8 mouse cellular contexts compared by ENCODE assay signal in the genomic region with DNA sequence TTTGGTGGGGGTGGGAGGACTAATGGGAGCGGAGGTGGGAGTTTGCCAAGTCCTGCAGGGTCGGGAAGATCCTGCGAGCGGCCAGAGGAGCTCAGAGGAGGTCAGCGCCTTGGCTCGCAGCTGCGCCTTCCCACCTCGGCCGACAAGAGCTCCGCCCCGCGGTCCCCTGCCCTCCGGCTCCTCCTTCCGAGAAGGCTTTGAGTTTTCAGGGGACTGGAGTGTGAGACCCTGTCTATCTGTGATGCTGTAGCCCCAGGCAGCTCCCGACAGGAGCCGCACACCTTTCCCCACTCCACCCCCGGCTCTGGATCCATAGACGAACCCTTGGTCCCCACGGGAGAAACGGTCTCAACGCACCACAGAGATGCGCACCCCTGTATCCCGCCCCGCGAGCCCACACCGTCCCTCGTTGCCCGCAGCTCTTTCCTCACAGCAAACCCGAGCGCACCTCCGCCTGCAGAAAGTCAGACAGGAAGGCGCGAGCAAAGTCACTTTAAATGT. TPM values are rescaled to one million over a fixed set of nuclear protein-coding genes. Genes with fewer than 3 reads are reported as not detected.
A peak's percentile ranks its signal among the peaks of the same experiment; 100 is the strongest.
DNase-seq lines count a peak whose midpoint lies in the region; ATAC-seq and TF ChIP-seq lines count a peak whose summit lies in the region.

TSS of gene Frzb (minus strand) at position 335 of the 501 bp plus-strand sequence.

- ATAC-seq in Patski = peak; percentile 84
- ATAC-seq in forebrain, postnatal 0 days = peak; percentile 32
- peak; percentile 76 for ATAC-seq in hindbrain, embryonic 12.5 days (ENCODE audit: low FRiP score)

- no peak within 1 kb of the TSS for H3K27ac ChIP-seq in forebrain, postnatal 0 days (ENCODE audit: low read depth, low read length)
- H3K27ac ChIP-seq in hindbrain, embryonic 12.5 days = peak within 1 kb of the TSS; percentile 72; the same call in 1 of the 2 replicates

- H3K27me3 ChIP-seq in Patski = peaks cover 34% of the 10 kb centered on the region
- peaks cover 13% of the 10 kb centered on the region for H3K27me3 ChIP-seq in forebrain, postnatal 0 days (ENCODE audit: insufficient read depth, low read length)
- peaks cover 12% of the 10 kb centered on the region for H3K27me3 ChIP-seq in hindbrain, embryonic 12.5 days

- no peaks in the 10 kb centered on the region for H3K36me3 ChIP-seq in forebrain, postnatal 0 days (ENCODE audit: insufficient read depth)
- H3K36me3 ChIP-seq in hindbrain, embryonic 12.5 days = no peaks in the 10 kb centered on the region

- peak within 1 kb of the TSS; percentile 100 for H3K4me2 ChIP-seq in forebrain, postnatal 0 days (ENCODE audit: low read depth)
- peak within 1 kb of the TSS; percentile 99 for H3K4me2 ChIP-seq in hindbrain, embryonic 12.5 days (replicated peaks)

- DNase-seq in Patski (ENCODE audit: low read depth, low spot score) = no peak
- DNase-seq in cerebellum, adult 11-12 months = peak; percentile 44
- peak; percentile 32 for DNase-seq in forebrain, postnatal 0 days
- DNase-seq in left cerebral cortex, adult 8-10 months (ENCODE audit: low spot score in 2 of 2) = peak in 1 of 2 experiments; percentile 7
- peak; percentile 23 to 55 for DNase-seq in lung, postnatal 4 days
- DNase-seq in right cerebral cortex, postnatal 25 days = peak; percentile 28
- no peak for DNase-seq in thymus, postnatal 25 days

- in situ Hi-C loops in Patski (cut with MboI; ENCODE audit: low pct_unique_long_range_greater_than_20kb) = no loop called here

- peaks cover 5% of the 10 kb centered on the region; the same call in 1 of the 2 replicates for H3K4me1 ChIP-seq in forebrain, postnatal 0 days (ENCODE audit: insufficient read depth)
- H3K4me1 ChIP-seq in hindbrain, embryonic 12.5 days = 0 out of 2 replicates have a peak, but pooled peaks cover 6% of the 10 kb centered on the region

- peak within 1 kb of the TSS; percentile 38 for H3K9ac ChIP-seq in forebrain, postnatal 0 days
- peak within 1 kb of the TSS; percentile 71 for H3K9ac ChIP-seq in hindbrain, embryonic 12.5 days

- H3K4me3 ChIP-seq in forebrain, postnatal 0 days (ENCODE audit: low read depth, low read length) = peak within 1 kb of the TSS; percentile 52
- H3K4me3 ChIP-seq in hindbrain, embryonic 12.5 days = peak within 1 kb of the TSS; percentile 63

- CTCF ChIA-PET in Patski (lab: Charles Lee) = no interaction called here

- POLR2A ChIA-PET in Patski (lab: Charles Lee) = no interaction called here

- TF ChIP-seq CTCF in Patski (IDR thresholded peaks at IDR 0.05) = no peak
- no peak for TF ChIP-seq CTCF in forebrain, postnatal 0 days (IDR thresholded peaks at IDR 0.05; ENCODE audit: low read depth)

- WGBS in forebrain, postnatal 0 days = under 1% methylated on average over 33 of the region's 33 CpGs
- 1% methylated on average over 32 of the region's 33 CpGs for WGBS in hindbrain, embryonic 12.5 days

- H3K9me3 ChIP-seq in forebrain, postnatal 0 days (ENCODE audit: low read length) = no peaks in the 10 kb centered on the region
- H3K9me3 ChIP-seq in hindbrain, embryonic 12.5 days (replicated peaks) = no peaks in the 10 kb centered on the region

RNA-seq across cellular contexts. Expression of gene Frzb, which starts in this region (rescaled TPM):
- polyA plus RNA-seq in Patski (2021) = 0.08 TPM
- 7.8 TPM in 2 replicates for total RNA-seq in forebrain, postnatal 0 days (2014; rRNA removed)
- polyA plus RNA-seq in forebrain, postnatal 0 days (2015; fragmentation: Nextera tagmentation; extraction: Ambion mirVana) = 7.0 and 10.0 TPM in 2 replicates
- polyA plus RNA-seq in hindbrain, embryonic 12.5 days (2016; fragmentation: Nextera tagmentation; extraction: Ambion mirVana) = 23.3 and 34.6 TPM in 2 replicates
- total RNA-seq in left cerebral cortex, adult 8-10 months (2022) = 10 to 100 TPM; 17.9 to 26.9 (median 24.6) TPM

Comparison
In these comparisons a context has a peak if more than half of its experiments do, and no peak if none do; other contexts are left out.
1. Peak in ATAC-seq in Patski; RNA of the gene not detected or under 1 TPM.
2. ATAC-seq: peak in every context shown above with its lines; median percentile 84 in Patski; 76 in hindbrain, embryonic 12.5 days; 32 in forebrain, postnatal 0 days.
3. DNase-seq: peak in cerebellum, adult 11-12 months (single experiment), forebrain, postnatal 0 days (single experiment), lung, postnatal 4 days (2 of 2) and right cerebral cortex, postnatal 25 days (single experiment); none in Patski (single experiment) and thymus, postnatal 25 days (single experiment).